Mouse (Mus musculus): ENCODE data around the gene Numbl. TPM values are rescaled to one million over a fixed set of nuclear protein-coding genes. Genes with fewer than 3 reads are reported as not detected.

The Numbl gene
- polyA plus RNA-seq, 1 experiment from 2014 or later: 11.7 TPM

GRCm38 (mm10) chr7:27257046-27257851, 984 bp upstream of the Numbl start:
- TF ChIP-seq CTCF (IDR thresholded peaks at IDR 0.05) (no peak), EP300 (IDR thresholded peaks at IDR 0.05) (no peak)
- no peaks in the 10 kb centered on the region for H3K27me3 ChIP-seq (replicated peaks; ENCODE audit: insufficient read depth, low read length)
- peak overlapping the region; percentile 68 for H3K27ac ChIP-seq (ENCODE audit: low read length)
- DNase-seq (ENCODE audit: low spot score): peak; percentile 64
- H3K9ac ChIP-seq (replicated peaks; ENCODE audit: low read depth): no peak overlapping the region
- H3K9me3 ChIP-seq (ENCODE audit: low read length): no peaks in the 10 kb centered on the region
- peak overlapping the region; percentile 95; the same call in 1 of the 2 replicates for H3K4me2 ChIP-seq (replicated peaks; ENCODE audit: low read depth, low read length)
- peaks cover 10% of the 10 kb centered on the region; the same call in 1 of the 2 replicates for H3K4me1 ChIP-seq (ENCODE audit: insufficient read depth, low read depth, low read length)
- H3K4me3 ChIP-seq (ENCODE audit: low read depth, low read length): no peak overlapping the region
- peak; percentile 10; the same call in 1 of the 2 replicates for ATAC-seq
- H3K36me3 ChIP-seq (ENCODE audit: insufficient read depth, low read length): no peaks in the 10 kb centered on the region
- WGBS: 34% methylated on average over 27 of the region's 27 CpGs

GRCm38 (mm10) chr7:27257852-27258204, 405 bp upstream of the Numbl start:
- Histone ChIP-seq H3K27ac (ENCODE audit: low read length) (peak overlapping the region; percentile 68), H3K9ac (replicated peaks; ENCODE audit: low read depth) (peak overlapping the region; percentile 29; the same call in 1 of the 2 replicates), H3K27me3 (replicated peaks; ENCODE audit: insufficient read depth, low read length) (no peaks in the 10 kb centered on the region), H3K9me3 (ENCODE audit: low read length) (no peaks in the 10 kb centered on the region), H3K4me1 (ENCODE audit: insufficient read depth, low read depth, low read length) (peaks cover 10% of the 10 kb centered on the region; the same call in 1 of the 2 replicates), H3K4me3 (ENCODE audit: low read depth, low read length) (peak overlapping the region; percentile 77), H3K4me2 (replicated peaks; ENCODE audit: low read depth, low read length) (peak overlapping the region; percentile 95), H3K36me3 (ENCODE audit: insufficient read depth, low read length) (no peaks in the 10 kb centered on the region)
- no peak for ATAC-seq
- TF ChIP-seq EP300 (IDR thresholded peaks at IDR 0.05): no peak
- TF ChIP-seq CTCF (IDR thresholded peaks at IDR 0.05): no peak
- no peak for DNase-seq (ENCODE audit: low spot score)
- WGBS: 7% methylated on average over 3 of the region's 6 CpGs

- no peak for ATAC-seq
These were observed 1.1 kb downstream of the Numbl start for GRCm38 (mm10) chr7:27259271-27259721.

GRCm38 (mm10) chr7:27259771-27260170, 1.5 kb downstream of the Numbl start:
- H3K36me3 ChIP-seq (ENCODE audit: insufficient read depth, low read length): no peaks in the 10 kb centered on the region
- H3K27ac ChIP-seq (ENCODE audit: low read length): peak overlapping the region; percentile 68; the same call in 1 of the 2 replicates
- peak overlapping the region; percentile 95 for H3K4me2 ChIP-seq (replicated peaks; ENCODE audit: low read depth, low read length)
- DNase-seq (ENCODE audit: low spot score) (no peak), ATAC-seq (no peak)
- H3K4me1 ChIP-seq (ENCODE audit: insufficient read depth, low read depth, low read length): peaks cover 10% of the 10 kb centered on the region; the same call in 1 of the 2 replicates
- no peaks in the 10 kb centered on the region for H3K27me3 ChIP-seq (replicated peaks; ENCODE audit: insufficient read depth, low read length)
- peak overlapping the region; percentile 77 for H3K4me3 ChIP-seq (ENCODE audit: low read depth, low read length)
- H3K9ac ChIP-seq (replicated peaks; ENCODE audit: low read depth): peak overlapping the region; percentile 88
- TF ChIP-seq EP300 (IDR thresholded peaks at IDR 0.05) (no peak), CTCF (IDR thresholded peaks at IDR 0.05) (no peak)
- WGBS: 24% methylated on average over 5 of the region's 5 CpGs
- no peaks in the 10 kb centered on the region for H3K9me3 ChIP-seq (ENCODE audit: low read length)

More at GRCm38 (mm10) chr7:27259271-27259721, 1.1 kb downstream of the Numbl start:
- Histone ChIP-seq H3K4me1 (ENCODE audit: insufficient read depth, low read depth, low read length) (peaks cover 10% of the 10 kb centered on the region; the same call in 1 of the 2 replicates), H3K27ac (ENCODE audit: low read length) (peak overlapping the region; percentile 68), H3K9me3 (ENCODE audit: low read length) (no peaks in the 10 kb centered on the region), H3K9ac (replicated peaks; ENCODE audit: low read depth) (peak overlapping the region; percentile 88), H3K27me3 (replicated peaks; ENCODE audit: insufficient read depth, low read length) (no peaks in the 10 kb centered on the region), H3K4me3 (ENCODE audit: low read depth, low read length) (peak overlapping the region; percentile 77), H3K4me2 (replicated peaks; ENCODE audit: low read depth, low read length) (peak overlapping the region; percentile 95), H3K36me3 (ENCODE audit: insufficient read depth, low read length) (no peaks in the 10 kb centered on the region)
- peak; percentile 24 for DNase-seq (ENCODE audit: low spot score)
- 3% methylated on average over 9 of the region's 9 CpGs for WGBS
- TF ChIP-seq EP300 (IDR thresholded peaks at IDR 0.05): no peak
- TF ChIP-seq CTCF (IDR thresholded peaks at IDR 0.05): no peak

GRCm38 (mm10) chr7:27260856-27261255, 2.6 kb downstream of the Numbl start:
- TF ChIP-seq CTCF (IDR thresholded peaks at IDR 0.05) (no peak), EP300 (IDR thresholded peaks at IDR 0.05) (no peak)
- Histone ChIP-seq H3K4me1 (ENCODE audit: insufficient read depth, low read depth, low read length) (peaks cover 10% of the 10 kb centered on the region; the same call in 1 of the 2 replicates), H3K27me3 (replicated peaks; ENCODE audit: insufficient read depth, low read length) (no peaks in the 10 kb centered on the region), H3K9ac (replicated peaks; ENCODE audit: low read depth) (no peak overlapping the region), H3K36me3 (ENCODE audit: insufficient read depth, low read length) (no peaks in the 10 kb centered on the region), H3K4me3 (ENCODE audit: low read depth, low read length) (no peak overlapping the region), H3K9me3 (ENCODE audit: low read length) (no peaks in the 10 kb centered on the region), H3K27ac (ENCODE audit: low read length) (no peak overlapping the region), H3K4me2 (replicated peaks; ENCODE audit: low read depth, low read length) (no peak overlapping the region)
- peak; percentile 1; the same call in 1 of the 2 replicates for ATAC-seq
- DNase-seq (ENCODE audit: low spot score): peak; percentile 29
- 48% methylated on average over 7 of the region's 7 CpGs for WGBS

GRCm38 (mm10) chr7:27261888-27262287, 3.7 kb downstream of the Numbl start:
- H3K4me2 ChIP-seq (replicated peaks; ENCODE audit: low read depth, low read length): no peak overlapping the region
- 71% methylated on average over 6 of the region's 6 CpGs for WGBS
- no peaks in the 10 kb centered on the region for H3K36me3 ChIP-seq (ENCODE audit: insufficient read depth, low read length)
- H3K4me3 ChIP-seq (ENCODE audit: low read depth, low read length): no peak overlapping the region
- no peaks in the 10 kb centered on the region for H3K9me3 ChIP-seq (ENCODE audit: low read length)
- no peak for ATAC-seq
- no peak for DNase-seq (ENCODE audit: low spot score)
- no peaks in the 10 kb centered on the region for H3K27me3 ChIP-seq (replicated peaks; ENCODE audit: insufficient read depth, low read length)
- H3K27ac ChIP-seq (ENCODE audit: low read length): no peak overlapping the region
- TF ChIP-seq CTCF (IDR thresholded peaks at IDR 0.05): no peak
- no peak for TF ChIP-seq EP300 (IDR thresholded peaks at IDR 0.05)
- no peak overlapping the region for H3K9ac ChIP-seq (replicated peaks; ENCODE audit: low read depth)
- H3K4me1 ChIP-seq (ENCODE audit: insufficient read depth, low read depth, low read length): peaks cover 10% of the 10 kb centered on the region; the same call in 1 of the 2 replicates

All from lung, postnatal 0 days (tissue).